Mouse (Mus musculus): Measurements from ENCODE around the gene Crip1. TPM values are rescaled to one million over a fixed set of nuclear protein-coding genes. Genes with fewer than 3 reads are reported as not detected.
"Not testable (repeated sequence)": the region's sequence is repeated elsewhere in the genome, so short reads cannot be mapped to it uniquely, and the experiment has no call there.

Gene Crip1
- total RNA-seq, 2 experiments from 2014 or later = 75.3 to 111 TPM

GRCm38 (mm10) chr12:113163561-113164006 is 17.5 kb downstream of the Crip1 start:
- peak; percentile 7; the same call in 1 of the 2 replicates for ATAC-seq (replicated peaks; ENCODE audit: low FRiP score, poor library complexity, severe bottlenecking)

GRCm38 (mm10) chr12:113168031-113168536 is 22.0 kb downstream of the Crip1 start:
- ATAC-seq (replicated peaks; ENCODE audit: low FRiP score, poor library complexity, severe bottlenecking) = no peak

- no peak for ATAC-seq (replicated peaks; ENCODE audit: low FRiP score, poor library complexity, severe bottlenecking)
These were observed 31.0 kb downstream of the Crip1 start for GRCm38 (mm10) chr12:113176960-113177725.

- no peak for ATAC-seq (replicated peaks; ENCODE audit: low FRiP score, poor library complexity, severe bottlenecking)
These were observed 34.9 kb downstream of the Crip1 start for GRCm38 (mm10) chr12:113181020-113181419.

GRCm38 (mm10) chr12:113184945-113185344 is 38.8 kb downstream of the Crip1 start:
- ATAC-seq (replicated peaks; ENCODE audit: low FRiP score, poor library complexity, severe bottlenecking) = no peak

- ATAC-seq (replicated peaks; ENCODE audit: low FRiP score, poor library complexity, severe bottlenecking) = no peak
These were observed 39.6 kb downstream of the Crip1 start, which contains the start of gene Tmem121 for GRCm38 (mm10) chr12:113185442-113186291. Gene Tmem121 (plus strand): TSS chr12:113185930.

GRCm38 (mm10) chr12:113186326-113187010 is 40.4 kb downstream of the Crip1 start:
- no peak for ATAC-seq (replicated peaks; ENCODE audit: low FRiP score, poor library complexity, severe bottlenecking)

GRCm38 (mm10) chr12:113187011-113187375 is 40.9 kb downstream of the Crip1 start:
- ATAC-seq (replicated peaks; ENCODE audit: low FRiP score, poor library complexity, severe bottlenecking) = no peak

- no peak; the same call in 1 of the 2 replicates for ATAC-seq (replicated peaks; ENCODE audit: low FRiP score, poor library complexity, severe bottlenecking)
These were observed 41.6 kb downstream of the Crip1 start for GRCm38 (mm10) chr12:113187584-113188295.

- no peak for ATAC-seq (replicated peaks; ENCODE audit: low FRiP score, poor library complexity, severe bottlenecking)
These were observed 42.4 kb downstream of the Crip1 start for GRCm38 (mm10) chr12:113188349-113189055.

- ATAC-seq (replicated peaks; ENCODE audit: low FRiP score, poor library complexity, severe bottlenecking) = no peak
These were observed 47.3 kb downstream of the Crip1 start for GRCm38 (mm10) chr12:113193423-113193822.

- not testable (repeated sequence) for ATAC-seq (replicated peaks; ENCODE audit: low FRiP score, poor library complexity, severe bottlenecking)
These were observed 53.0 kb downstream of the Crip1 start for GRCm38 (mm10) chr12:113199132-113199531.

- no peak for ATAC-seq (replicated peaks; ENCODE audit: low FRiP score, poor library complexity, severe bottlenecking)
These were observed 55.2 kb downstream of the Crip1 start for GRCm38 (mm10) chr12:113201301-113201700.

GRCm38 (mm10) chr12:113202008-113202407 is 55.9 kb downstream of the Crip1 start:
- no peak for ATAC-seq (replicated peaks; ENCODE audit: low FRiP score, poor library complexity, severe bottlenecking)

Other genes starting within 250 kb of the Crip1 start
- not detected in 2 replicates for gene Jag2, start 216.5 kb upstream of the Crip1 start, total RNA-seq (2015; ENCODE audit: low replicate concordance)
- not detected in 2 replicates for gene Jag2, start 216.5 kb upstream of the Crip1 start, total RNA-seq (2017; ENCODE audit: low replicate concordance)
- gene Nudt14, start 204.2 kb upstream of the Crip1 start, total RNA-seq (2015; ENCODE audit: low replicate concordance) = 2.7 TPM in 1 of 2 replicates, not detected in the other
- 1.1 TPM in 1 of 2 replicates, not detected in the other for gene Nudt14, start 204.2 kb upstream of the Crip1 start, total RNA-seq (2017; ENCODE audit: low replicate concordance)
- 2.3 TPM in 1 of 2 replicates, not detected in the other for gene Btbd6, start 169.8 kb upstream of the Crip1 start, total RNA-seq (2015; ENCODE audit: low replicate concordance)
- 1.9 and 2.9 TPM in 2 replicates for gene Btbd6, start 169.8 kb upstream of the Crip1 start, total RNA-seq (2017; ENCODE audit: low replicate concordance)
- gene Brf1, start 145.6 kb upstream of the Crip1 start, total RNA-seq (2015; ENCODE audit: low replicate concordance) = 14.6 and 20.9 TPM in 2 replicates
- gene Brf1, start 145.6 kb upstream of the Crip1 start, total RNA-seq (2017; ENCODE audit: low replicate concordance) = 35.9 and 52.0 TPM in 2 replicates
- gene Pacs2, start 131.8 kb upstream of the Crip1 start, total RNA-seq (2015; ENCODE audit: low replicate concordance) = 10.7 and 18.3 TPM in 2 replicates
- 12.7 and 14.5 TPM in 2 replicates for gene Pacs2, start 131.8 kb upstream of the Crip1 start, total RNA-seq (2017; ENCODE audit: low replicate concordance)
- not detected in 2 replicates for gene Tex22, start 71.8 kb upstream of the Crip1 start, total RNA-seq (2015; ENCODE audit: low replicate concordance)
- gene Tex22, start 71.8 kb upstream of the Crip1 start, total RNA-seq (2017; ENCODE audit: low replicate concordance) = 0.42 TPM in 1 of 2 replicates, not detected in the other
- 14.8 and 15.0 TPM in 2 replicates for gene Mta1, start 48.0 kb upstream of the Crip1 start, total RNA-seq (2015; ENCODE audit: low replicate concordance)
- 8.5 and 13.6 TPM in 2 replicates for gene Mta1, start 48.0 kb upstream of the Crip1 start, total RNA-seq (2017; ENCODE audit: low replicate concordance)
- gene Crip2, start 6.1 kb upstream of the Crip1 start, total RNA-seq (2015; ENCODE audit: low replicate concordance) = 6.9 and 9.0 TPM in 2 replicates
- 3.6 and 3.9 TPM in 2 replicates for gene Crip2, start 6.1 kb upstream of the Crip1 start, total RNA-seq (2017; ENCODE audit: low replicate concordance)
- 1.0 and 1.9 TPM in 2 replicates for gene Tedc1, start 10.1 kb downstream of the Crip1 start, total RNA-seq (2015; ENCODE audit: low replicate concordance)
- 7.5 and 8.2 TPM in 2 replicates for gene Tedc1, start 10.1 kb downstream of the Crip1 start, total RNA-seq (2017; ENCODE audit: low replicate concordance)
- not detected in 2 replicates for gene Tmem121, start 39.6 kb downstream of the Crip1 start, total RNA-seq (2015; ENCODE audit: low replicate concordance)
- 1.0 TPM in 1 of 2 replicates, not detected in the other for gene Tmem121, start 39.6 kb downstream of the Crip1 start, total RNA-seq (2017; ENCODE audit: low replicate concordance)

All from erythroblast, adult 5-6 weeks (primary cell).